Mouse (Mus musculus): ENCODE results near the gene Oas1c. TPM values are rescaled to one million over a fixed set of nuclear protein-coding genes. Genes with fewer than 3 reads are reported as not detected.
"Not testable (repeated sequence)": the region's sequence is repeated elsewhere in the genome, so short reads cannot be mapped to it uniquely, and the experiment has no call there.

Gene Oas1c
- total RNA-seq, 2 experiments from 2014 or later: 0.82 to 1.0 TPM

DNA sequence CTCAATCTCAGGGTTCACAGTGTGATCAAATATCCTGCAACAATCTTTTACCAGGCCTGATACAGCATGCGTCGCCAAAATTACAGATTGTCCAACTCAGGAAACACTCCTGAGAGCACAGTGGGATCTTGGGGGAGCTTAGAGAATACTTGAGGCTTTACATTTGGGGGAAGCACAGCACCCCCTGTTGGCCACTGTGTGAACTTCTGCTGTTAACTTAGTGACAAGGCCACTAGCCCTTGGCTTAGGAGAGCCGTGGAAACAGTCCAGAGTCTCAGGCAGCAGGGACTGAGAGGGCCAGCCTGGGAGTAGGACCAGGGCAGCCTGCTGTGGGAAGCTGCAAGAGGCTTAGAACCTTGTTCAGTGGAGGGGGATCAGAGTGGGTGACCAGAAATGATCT lies 3.6 kb upstream of the Oas1c start:
- Histone ChIP-seq H3K4me3 (no peak overlapping the region), H3K27ac (no peak overlapping the region)
- TF ChIP-seq CTCF (IDR thresholded peaks at IDR 0.05): peak; percentile 66
- intact Hi-C loops (cut with DNase I): loop anchor here (10.0 kb wide), 1 partner anchor 339 kb away; no protein-coding TSS in a partner anchor
- no peak for DNase-seq (ENCODE audit: extremely low spot score in 1 of 2, low spot score in 2 of 2)

DNA sequence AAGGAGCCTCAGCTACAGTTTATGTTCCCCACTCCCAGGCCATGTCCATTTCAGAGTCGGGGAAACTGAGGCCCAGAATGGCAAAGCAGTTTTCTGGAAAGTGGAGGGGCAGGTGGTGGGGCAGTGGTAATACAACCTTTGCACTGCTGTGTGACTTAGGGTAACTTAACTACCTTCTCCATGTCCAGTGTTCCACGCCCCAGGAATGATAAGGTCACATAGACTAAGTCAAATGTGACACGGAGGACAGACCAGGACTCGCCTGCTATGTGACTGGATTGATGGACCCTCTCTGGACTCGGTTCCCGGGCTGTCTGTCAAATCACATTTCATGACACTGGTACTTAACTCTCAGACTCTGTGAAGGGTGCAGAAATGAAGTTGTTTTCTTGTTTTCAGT lies 709 bp upstream of the Oas1c start:
- Histone ChIP-seq H3K4me3 (peak overlapping the region; percentile 49), H3K27ac (no peak overlapping the region)
- no peak for DNase-seq (ENCODE audit: extremely low spot score in 1 of 2, low spot score in 2 of 2)
- intact Hi-C loops (cut with DNase I): loop anchor here (5.0 to 10.0 kb wide), 2 partner anchors 311 to 342 kb away; partner anchors contain the start of gene Plbd2
- TF ChIP-seq CTCF (IDR thresholded peaks at IDR 0.05): no peak

DNA sequence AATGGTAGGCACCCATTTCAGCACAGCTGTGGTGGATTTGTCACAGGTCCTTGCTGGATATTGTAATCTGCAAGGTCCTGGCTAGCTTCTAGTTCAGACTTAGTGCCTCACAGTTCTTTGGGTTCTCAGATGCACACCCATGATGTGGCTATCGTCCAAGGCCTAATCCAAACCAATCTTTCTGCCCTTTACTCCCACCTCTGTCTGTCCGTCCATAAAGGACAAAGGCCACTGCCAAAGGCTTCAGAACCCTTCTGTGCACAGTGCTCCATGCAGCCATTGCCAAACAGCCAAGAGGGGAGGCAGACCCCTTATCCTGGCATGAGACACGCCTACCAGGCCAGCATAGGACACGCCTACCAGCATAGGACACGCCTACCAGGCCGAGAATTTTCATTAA lies 3.1 kb downstream of the Oas1c start:
- TF ChIP-seq CTCF (IDR thresholded peaks at IDR 0.05): no peak
- H3K4me3 ChIP-seq: no peak overlapping the region
- no peak for DNase-seq (ENCODE audit: extremely low spot score in 1 of 2, low spot score in 2 of 2)
- no peak overlapping the region for H3K27ac ChIP-seq
- intact Hi-C loops (cut with DNase I): loop anchor here (10.0 kb wide), 1 partner anchor 366 kb away; no protein-coding TSS in a partner anchor

GRCm38 (mm10) chr5:120806458-120806857 lies 5.9 kb downstream of the Oas1c start:
- intact Hi-C loops (cut with DNase I): loop anchor here (10.0 kb wide), 1 partner anchor 368 kb away; no protein-coding TSS in a partner anchor
- TF ChIP-seq CTCF (IDR thresholded peaks at IDR 0.05): peak; percentile 57
- Histone ChIP-seq H3K27ac (no peak overlapping the region), H3K4me3 (no peak overlapping the region)
- DNase-seq (ENCODE audit: extremely low spot score in 1 of 2, low spot score in 2 of 2): peak; percentile 19 to 33

GRCm38 (mm10) chr5:120803596-120803995 lies 8.7 kb downstream of the Oas1c start:
- intact Hi-C loops (cut with DNase I): loop anchor here (10.0 kb wide), 1 partner anchor 371 kb away; no protein-coding TSS in a partner anchor
- no peak for DNase-seq (ENCODE audit: extremely low spot score in 1 of 2, low spot score in 2 of 2)
- no peak overlapping the region for H3K27ac ChIP-seq
- no peak for TF ChIP-seq CTCF (IDR thresholded peaks at IDR 0.05)
- H3K4me3 ChIP-seq: no peak overlapping the region

DNA sequence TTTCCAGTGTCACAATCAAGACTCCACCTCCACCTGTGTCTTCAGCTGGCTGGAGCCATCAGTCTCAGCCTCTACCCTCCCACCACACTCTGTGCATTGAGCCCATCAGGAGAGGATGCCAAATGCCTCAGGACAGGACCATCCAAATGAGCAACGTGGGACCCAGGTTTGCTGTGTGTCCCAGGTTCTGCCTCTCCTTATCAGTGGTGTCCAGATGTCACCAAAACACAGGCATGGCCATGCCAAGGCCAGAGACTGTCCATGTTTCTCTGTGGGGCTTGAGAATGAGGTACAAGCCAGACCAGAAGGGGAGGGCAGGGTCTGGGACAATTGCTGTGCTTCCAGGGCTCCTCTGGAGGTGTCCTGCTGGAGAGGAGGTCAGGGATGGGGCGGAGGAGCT lies 13.4 kb downstream of the Oas1c start:
- H3K4me3 ChIP-seq; intact Hi-C loops (cut with DNase I); DNase-seq (ENCODE audit: extremely low spot score in 1 of 2, low spot score in 2 of 2); H3K27ac ChIP-seq: not testable (repeated sequence)

DNA sequence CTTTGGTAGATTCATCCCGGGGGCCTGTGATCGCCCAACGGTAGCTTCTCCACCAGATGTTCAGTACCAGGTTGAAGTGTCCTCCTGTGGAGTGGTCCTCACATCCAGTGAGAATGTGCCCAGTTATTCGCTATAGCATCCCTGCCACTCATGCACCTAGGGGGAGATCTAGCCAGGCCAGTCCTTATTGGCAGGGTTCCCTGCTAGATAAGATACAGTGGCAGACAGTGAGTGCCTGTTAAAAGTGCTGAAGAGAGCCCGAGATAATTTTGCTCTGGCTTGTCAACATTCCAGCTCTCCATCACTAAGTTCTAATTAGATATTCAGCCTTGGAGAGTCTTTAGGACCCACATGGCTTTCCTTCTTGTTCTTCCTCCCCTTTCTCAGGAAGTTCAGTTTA lies 14.2 kb downstream of the Oas1c start:
- intact Hi-C loops (cut with DNase I); DNase-seq (ENCODE audit: extremely low spot score in 1 of 2, low spot score in 2 of 2); H3K27ac ChIP-seq; H3K4me3 ChIP-seq: not testable (repeated sequence)

DNA sequence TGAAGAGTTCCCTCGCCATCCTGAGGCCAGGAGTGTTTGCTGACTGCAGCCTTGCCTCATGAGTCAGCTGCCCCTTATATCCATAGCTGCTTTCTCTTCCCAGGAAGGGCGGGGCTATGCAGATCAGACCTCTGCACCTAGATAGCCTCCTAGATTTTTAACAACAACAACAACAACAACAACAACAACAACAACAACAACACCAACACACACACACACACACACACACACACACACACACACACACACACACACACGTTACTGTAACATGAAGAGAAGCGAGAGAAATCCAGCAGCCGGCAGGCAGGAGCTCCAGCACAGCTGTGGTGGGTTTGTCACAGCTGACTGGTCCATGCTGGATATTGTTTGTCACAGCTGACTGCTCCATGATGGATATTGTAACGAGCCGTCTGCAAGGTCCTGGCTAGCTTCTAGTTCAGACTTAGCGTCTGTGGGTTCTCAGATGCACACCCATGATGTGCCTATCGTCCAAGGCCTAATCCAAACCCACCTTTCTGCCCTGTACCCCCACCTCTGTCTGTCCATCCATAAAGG lies 16.8 kb downstream of the Oas1c start, which contains the start of gene Oas1e:
Gene Oas1e (minus strand): TSS at position 51 of the 555 bp plus-strand sequence.
- DNase-seq (ENCODE audit: extremely low spot score in 1 of 2, low spot score in 2 of 2); H3K4me3 ChIP-seq; intact Hi-C loops (cut with DNase I); H3K27ac ChIP-seq: not testable (repeated sequence)

DNA sequence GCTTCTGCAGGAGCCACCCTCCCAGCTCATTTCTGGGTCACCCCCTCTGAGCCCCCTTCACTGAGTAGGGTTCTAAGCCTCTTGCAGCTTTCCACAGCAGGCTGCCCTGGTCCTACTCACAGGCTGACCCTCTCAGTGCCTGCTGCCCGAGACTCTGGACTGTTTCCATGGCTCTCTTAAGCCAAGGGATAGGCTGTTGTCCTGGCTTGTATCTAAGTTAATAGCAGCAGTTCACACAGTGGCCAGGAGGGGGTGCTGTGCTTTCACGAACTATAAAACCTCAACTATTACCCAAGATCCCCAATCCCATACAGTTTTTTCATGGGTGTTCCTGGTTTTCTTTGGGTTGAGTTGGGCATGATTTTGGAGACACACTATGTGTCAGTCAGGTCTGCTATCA lies 19.3 kb downstream of the Oas1c start:
- TF ChIP-seq CTCF (IDR thresholded peaks at IDR 0.05): peak; percentile 82
- intact Hi-C loops (cut with DNase I): no loop called here
- no peak overlapping the region for H3K27ac ChIP-seq

DNA sequence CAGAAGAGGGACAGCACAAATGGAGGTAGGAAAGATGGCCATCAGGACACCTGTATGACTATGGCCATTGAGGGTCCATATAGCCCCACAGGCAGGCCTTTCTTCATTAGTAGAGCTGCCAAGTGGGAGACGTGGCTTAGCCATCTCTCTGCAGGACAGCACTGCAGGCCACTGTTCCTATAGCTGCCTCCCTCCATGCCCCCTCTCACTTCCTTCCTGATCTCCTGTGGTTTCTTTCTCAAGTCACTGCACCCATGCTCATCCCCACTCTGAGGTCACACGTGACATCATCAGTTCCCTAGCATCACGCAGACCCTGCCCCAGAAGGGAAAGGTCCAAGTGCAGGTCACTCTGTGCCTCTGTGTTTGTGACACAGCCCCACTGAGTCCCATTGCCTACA lies 25.3 kb downstream of the Oas1c start:
- no peak for TF ChIP-seq CTCF (IDR thresholded peaks at IDR 0.05)
- Histone ChIP-seq H3K27ac (no peak overlapping the region), H3K4me3 (no peak overlapping the region)
- DNase-seq (ENCODE audit: extremely low spot score in 1 of 2, low spot score in 2 of 2): no peak
- intact Hi-C loops (cut with DNase I): no loop called here

More for the DNA sequence above, 19.3 kb downstream of the Oas1c start:
- H3K4me3 ChIP-seq: no peak overlapping the region
- peak; percentile 33 to 43 for DNase-seq (ENCODE audit: extremely low spot score in 1 of 2, low spot score in 2 of 2)

DNA sequence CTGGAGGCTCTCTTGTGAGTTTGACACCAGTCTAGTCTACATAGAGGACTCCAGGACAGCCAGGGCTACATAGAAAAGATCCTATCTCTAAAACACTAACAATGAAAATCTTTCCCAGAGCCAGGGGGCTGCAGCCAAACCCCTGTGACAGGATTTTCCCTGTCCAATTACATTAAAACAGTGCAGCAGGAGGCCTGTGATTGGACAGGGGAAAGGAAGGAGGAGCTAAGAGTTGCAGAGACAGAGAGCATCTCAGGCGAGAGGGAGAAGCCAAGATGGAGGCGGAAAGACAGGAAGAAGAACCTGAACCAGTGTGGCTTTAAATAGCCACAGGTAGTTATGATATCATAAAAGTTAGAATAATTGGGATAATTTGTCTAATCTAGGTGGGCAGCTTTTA lies 29.9 kb downstream of the Oas1c start:
- H3K27ac ChIP-seq: no peak overlapping the region
- intact Hi-C loops (cut with DNase I): no loop called here
- no peak overlapping the region for H3K4me3 ChIP-seq
- DNase-seq (ENCODE audit: extremely low spot score in 1 of 2, low spot score in 2 of 2): no peak
- no peak for TF ChIP-seq CTCF (IDR thresholded peaks at IDR 0.05)

DNA sequence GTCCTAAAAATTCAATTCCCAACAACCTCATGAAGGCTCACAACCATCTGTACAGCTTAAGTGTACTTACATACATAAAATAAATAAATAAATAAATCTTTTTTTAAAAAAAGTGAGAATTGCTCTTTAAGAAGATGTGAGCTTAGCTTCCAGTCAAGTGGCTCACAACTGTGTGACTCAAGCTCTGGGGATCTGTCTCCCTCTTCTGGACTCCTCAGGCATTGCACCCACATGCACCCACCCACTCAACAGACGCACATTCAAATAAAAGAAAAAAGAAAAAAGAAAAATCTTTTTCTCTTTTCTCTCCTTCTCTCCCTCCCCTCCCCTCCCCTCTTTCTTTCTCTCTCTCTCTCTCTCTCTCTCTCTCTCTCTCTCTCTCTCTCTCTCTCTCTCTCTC lies 30.7 kb downstream of the Oas1c start:
- intact Hi-C loops (cut with DNase I): no loop called here
- no peak for DNase-seq (ENCODE audit: extremely low spot score in 1 of 2, low spot score in 2 of 2)

DNA sequence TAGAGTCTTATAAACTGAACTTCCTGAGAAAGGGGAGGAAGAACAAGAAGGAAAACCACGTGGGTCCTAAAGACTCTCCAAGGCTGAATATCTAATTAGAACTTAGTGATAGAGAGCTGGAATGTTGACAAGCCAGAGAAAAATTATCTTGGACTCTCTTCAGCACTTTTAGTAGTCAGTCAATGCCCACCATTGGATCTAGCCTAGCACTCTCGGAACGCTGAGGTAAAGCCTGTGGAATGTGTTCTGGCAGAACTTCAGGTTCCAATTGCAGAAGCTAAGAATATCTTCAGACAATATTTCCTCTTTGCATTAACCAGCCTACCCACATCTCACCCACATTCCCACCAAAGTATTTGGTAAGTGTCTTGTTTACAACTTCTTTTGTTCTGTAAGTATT lies 32.4 kb downstream of the Oas1c start:
- TF ChIP-seq CTCF (IDR thresholded peaks at IDR 0.05): no peak
- H3K27ac ChIP-seq: no peak overlapping the region
- no peak for DNase-seq (ENCODE audit: extremely low spot score in 1 of 2, low spot score in 2 of 2)
- no peak overlapping the region for H3K4me3 ChIP-seq
- intact Hi-C loops (cut with DNase I): no loop called here

More for the DNA sequence above, 30.7 kb downstream of the Oas1c start:
- TF ChIP-seq CTCF (IDR thresholded peaks at IDR 0.05): peak; percentile 30
- Histone ChIP-seq H3K4me3 (no peak overlapping the region), H3K27ac (no peak overlapping the region)

Measured in left cerebral cortex, adult 2 months (tissue).